Mouse (Mus musculus) liver, postnatal 0 days (tissue): ENCODE data around the gene Snx22. TPM values are rescaled to one million over a fixed set of nuclear protein-coding genes. Genes with fewer than 3 reads are reported as not detected.

Source experiments
- ATAC-seq: fragments of 200-750 bp; cut with Nextera tagmentation; 2 replicates; pipeline ENCODE4 v1.8.0; 2017; ENCODE audit warnings: mild to moderate bottlenecking, moderate library complexity
- DNase-seq: peaks from one replicate; pipeline ENCODE4 v3.0.0-alpha.2; 2016
- H3K27ac ChIP-seq: fragments of 300-500 bp; sonication (generic); 2 replicates; pipeline ENCODE4 v1.5.1; 2014; ENCODE audit warnings: antibody characterized with exemption, moderate library complexity, mild to moderate bottlenecking, low read depth
- H3K27me3 ChIP-seq: fragments of 300-500 bp; sonication (generic); 2 replicates; pipeline ENCODE4 v1.6.1; 2014; ENCODE audit warnings: low read length, control low read depth, mixed read lengths; ENCODE audit not compliant: insufficient read depth
- H3K36me3 ChIP-seq: fragments of 300-500 bp; sonication (generic); replicated peaks from 2 replicates; pipeline ENCODE4 v1.6.1; 2014; ENCODE audit warnings: mild to moderate bottlenecking, control low read depth, low read length, moderate library complexity, mixed read lengths; ENCODE audit not compliant: insufficient read depth
- H3K4me1 ChIP-seq: fragments of 300-500 bp; sonication (generic); 2 replicates; pipeline ENCODE4 v1.6.1; 2014; ENCODE audit warnings: antibody characterized with exemption, mild to moderate bottlenecking, control low read depth; ENCODE audit not compliant: insufficient read depth
- H3K4me2 ChIP-seq: fragments of 300-500 bp; sonication (generic); 2 replicates; pipeline ENCODE4 v1.6.1; 2014; ENCODE audit warnings: low read depth, mild to moderate bottlenecking, low read length, moderate library complexity, mixed read lengths
- H3K4me3 ChIP-seq: fragments of 300-500 bp; sonication (generic); 2 replicates; pipeline ENCODE4 v1.5.1; 2014; ENCODE audit warnings: low read depth, low read length
- H3K9ac ChIP-seq: fragments of 300-500 bp; sonication (generic); replicated peaks from 2 replicates; pipeline ENCODE4 v1.6.1; 2014; ENCODE audit warnings: mild to moderate bottlenecking, moderate library complexity
- H3K9me3 ChIP-seq: fragments of 300-500 bp; sonication (generic); 2 replicates; pipeline ENCODE4 v1.6.1; 2016; ENCODE audit warnings: mild to moderate bottlenecking, control low read depth, low read length, mixed read lengths
- CTCF ChIP-seq: sonication (generic); IDR thresholded peaks from 2 replicates; pipeline ENCODE4 v1.5.1; 2016; ENCODE audit warnings: antibody characterized with exemption, low read depth
- EP300 ChIP-seq: IDR thresholded peaks from 2 replicates; pipeline ENCODE4 v1.6.1; 2016; ENCODE audit warnings: antibody characterized with exemption, low read depth, mild to moderate bottlenecking
- WGBS: fragments of 180-500 bp; shearing (Covaris S2); extraction: QIAGEN DNeasy Blood & Tissue Kit; methylation state at CpG from one replicate; pipeline ENCODE4 v1.1.7; 2014; ENCODE audit not compliant: insufficient replicate concordance; 5-methylcytosine and 5-hydroxymethylcytosine counted together
- polyA plus RNA-seq: library from polyadenylated mRNA; unstranded; fragments of >200 nt; fragmentation: Nextera tagmentation; extraction: Ambion mirVana; gene quantifications from 2 replicates; pipeline ENCODE4 v1.2.1, GENCODE M21; 2015

Gene Snx22
- polyA plus RNA-seq, 1 experiment from 2014 or later, result 13.4 TPM

DNA sequence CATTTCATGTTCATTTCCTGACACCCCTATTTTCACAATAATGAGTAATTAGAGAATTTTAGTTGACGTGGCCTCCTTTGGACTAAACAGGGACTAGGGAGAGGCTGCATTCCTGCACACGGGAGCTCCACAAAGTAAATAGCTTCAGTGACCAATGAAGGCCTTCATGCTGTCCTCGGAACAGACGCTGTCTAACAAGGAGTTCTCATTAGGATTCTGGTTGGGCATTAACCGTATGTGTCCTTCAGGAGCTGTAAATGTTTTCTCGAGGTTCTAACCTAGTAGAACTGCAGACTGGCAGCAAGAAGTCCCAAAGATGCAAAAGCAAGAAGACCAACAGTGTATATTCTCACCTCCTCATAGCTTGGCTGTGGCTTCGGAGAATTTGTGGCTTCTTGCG, 35.6 kb upstream of the Snx22 start:
- WGBS, result 89% methylated on average over 8 of the region's 8 CpGs
- DNase-seq (no peak), ATAC-seq (no peak)
- Histone ChIP-seq H3K27me3 (no peaks in the 10 kb centered on the region), H3K4me1 (peaks cover 2% of the 10 kb centered on the region), H3K9ac (no peak overlapping the region), H3K9me3 (no peaks in the 10 kb centered on the region), H3K27ac (no peak overlapping the region), H3K4me3 (no peak overlapping the region), H3K4me2 (no peak overlapping the region), H3K36me3 (peaks cover 80% of the 10 kb centered on the region)
- no peak for TF ChIP-seq CTCF
- no peak for TF ChIP-seq EP300

DNA sequence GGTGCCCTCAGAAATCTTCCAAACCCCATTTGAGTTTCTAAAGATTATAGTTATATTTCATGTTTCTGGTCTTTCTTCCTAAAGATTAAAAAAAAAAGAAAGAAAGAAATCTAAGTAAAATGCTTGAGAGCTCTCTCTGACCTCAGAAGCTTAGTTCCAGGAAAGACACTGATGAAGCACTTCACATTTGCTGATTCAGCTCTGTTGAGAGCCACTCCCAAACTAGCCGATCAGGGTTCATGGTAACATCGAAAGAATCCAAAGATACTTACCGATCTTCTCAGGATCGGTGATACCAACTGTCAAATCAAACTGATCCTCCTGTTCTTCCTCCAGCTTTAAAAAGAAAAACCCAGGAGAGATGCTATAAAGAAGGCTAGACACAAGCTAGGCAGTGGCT, 35.1 kb upstream of the Snx22 start:
- DNase-seq (no peak), ATAC-seq (no peak)
- TF ChIP-seq EP300, result no peak
- Histone ChIP-seq H3K27me3 (no peaks in the 10 kb centered on the region), H3K9me3 (no peaks in the 10 kb centered on the region), H3K36me3 (peaks cover 85% of the 10 kb centered on the region), H3K4me3 (no peak overlapping the region), H3K27ac (no peak overlapping the region), H3K4me2 (no peak overlapping the region), H3K9ac (no peak overlapping the region), H3K4me1 (no peaks in the 10 kb centered on the region)
- 88% methylated on average over 4 of the region's 4 CpGs for WGBS

DNA sequence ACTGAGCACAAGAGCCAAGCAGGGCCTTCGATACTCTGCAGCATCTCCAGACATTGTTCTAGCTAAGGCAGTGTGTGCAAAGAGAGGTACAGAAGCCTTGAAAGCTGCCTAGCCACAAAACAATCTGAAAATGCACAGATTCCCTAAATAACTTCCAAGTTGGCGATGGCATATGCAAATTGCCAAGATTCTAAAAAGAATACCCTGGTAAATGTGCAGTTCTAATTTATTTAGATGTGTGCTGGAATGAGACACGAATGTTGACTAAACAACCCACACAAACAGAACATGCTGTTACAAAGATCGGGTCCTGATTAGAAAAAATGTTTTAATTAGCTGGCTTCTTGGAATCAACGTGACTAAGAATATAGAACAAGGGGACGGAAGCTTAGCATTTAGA, 33.1 kb upstream of the Snx22 start:
- H3K4me1 ChIP-seq, result no peaks in the 10 kb centered on the region
- no peak overlapping the region for H3K4me3 ChIP-seq
- H3K27ac ChIP-seq, result no peak overlapping the region
- no peak for ATAC-seq
- no peak overlapping the region for H3K4me2 ChIP-seq
- no peaks in the 10 kb centered on the region for H3K9me3 ChIP-seq
- WGBS, result 85% methylated on average over 6 of the region's 6 CpGs
- H3K36me3 ChIP-seq, result peaks cover 78% of the 10 kb centered on the region
- TF ChIP-seq EP300, result no peak
- no peak for TF ChIP-seq CTCF
- no peak overlapping the region for H3K9ac ChIP-seq
- DNase-seq, result no peak
- no peaks in the 10 kb centered on the region for H3K27me3 ChIP-seq

GRCm38 (mm10) chr9:66101577-66101976, 32.1 kb upstream of the Snx22 start:
- Histone ChIP-seq H3K9me3 (no peaks in the 10 kb centered on the region), H3K36me3 (peaks cover 82% of the 10 kb centered on the region), H3K9ac (no peak overlapping the region), H3K4me1 (no peaks in the 10 kb centered on the region), H3K27ac (no peak overlapping the region), H3K4me3 (no peak overlapping the region), H3K4me2 (no peak overlapping the region), H3K27me3 (no peaks in the 10 kb centered on the region)
- 86% methylated on average over 8 of the region's 8 CpGs for WGBS
- ATAC-seq (no peak), DNase-seq (no peak)
- TF ChIP-seq EP300, result no peak
- TF ChIP-seq CTCF, result no peak

- Histone ChIP-seq H3K36me3 (peaks cover 82% of the 10 kb centered on the region), H3K4me2 (no peak overlapping the region), H3K27ac (no peak overlapping the region), H3K4me3 (no peak overlapping the region), H3K9me3 (no peaks in the 10 kb centered on the region), H3K27me3 (no peaks in the 10 kb centered on the region), H3K4me1 (0 out of 2 replicates have a peak, but pooled peaks cover 2% of the 10 kb centered on the region), H3K9ac (no peak overlapping the region)
- TF ChIP-seq EP300 (no peak), CTCF (no peak)
- DNase-seq (no peak), ATAC-seq (no peak)
- WGBS, result 76% methylated on average over 2 of the region's 2 CpGs
Observed at GRCm38 (mm10) chr9:66092664-66093063, 23.1 kb upstream of the Snx22 start.

DNA sequence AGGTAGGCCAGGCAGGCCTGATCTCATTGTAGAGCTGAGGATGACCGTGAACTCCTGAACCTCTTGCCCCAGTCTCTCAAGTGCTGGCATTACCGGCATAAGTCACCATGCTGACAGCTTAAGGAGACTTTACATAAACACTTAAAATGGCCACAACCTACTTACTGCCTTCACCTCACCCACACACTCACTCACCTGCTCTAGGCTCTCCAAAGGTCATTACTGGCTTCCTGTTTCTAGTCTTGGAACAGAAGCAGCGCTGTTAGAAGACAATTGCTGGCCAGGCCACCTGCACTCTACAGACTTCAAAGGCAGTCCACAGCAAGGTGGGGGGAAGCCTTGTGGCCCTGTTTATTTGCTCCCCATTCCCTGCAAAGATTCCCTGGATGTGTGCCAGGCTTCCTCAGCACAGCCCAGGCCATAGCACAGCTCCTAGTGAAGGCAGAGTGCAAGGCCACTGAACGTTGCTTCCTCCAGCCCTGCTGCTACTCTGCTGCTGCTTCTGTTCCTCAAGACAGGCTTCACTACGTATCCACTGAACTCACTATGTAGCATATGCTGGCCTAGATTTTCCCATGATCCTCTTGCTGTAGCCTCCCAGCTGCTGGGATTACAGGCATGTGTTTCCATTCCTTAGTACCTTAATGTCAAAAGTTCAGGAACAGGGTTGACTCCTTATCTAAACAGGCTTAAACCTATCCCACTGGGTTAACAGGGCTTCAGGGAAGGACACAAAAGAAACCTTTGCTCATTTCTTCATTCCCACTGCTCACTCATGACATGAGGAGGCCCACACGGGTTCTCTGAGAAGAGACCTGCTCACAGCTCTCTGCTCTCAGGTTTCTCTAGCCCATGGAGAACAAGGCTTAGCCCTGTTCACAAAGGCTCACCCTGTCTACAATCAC, 22.1 kb upstream of the Snx22 start:
- H3K4me3 ChIP-seq, result no peak overlapping the region
- H3K4me2 ChIP-seq, result no peak overlapping the region
- H3K9me3 ChIP-seq, result no peaks in the 10 kb centered on the region
- no peak overlapping the region for H3K9ac ChIP-seq
- peaks cover 82% of the 10 kb centered on the region for H3K36me3 ChIP-seq
- DNase-seq (no peak), ATAC-seq (no peak)
- H3K27ac ChIP-seq, result no peak overlapping the region
- H3K4me1 ChIP-seq, result 0 out of 2 replicates have a peak, but pooled peaks cover 2% of the 10 kb centered on the region
- 74% methylated on average over 6 of the region's 6 CpGs for WGBS
- no peaks in the 10 kb centered on the region for H3K27me3 ChIP-seq
- no peak for TF ChIP-seq EP300
- no peak for TF ChIP-seq CTCF
